Mouse (Mus musculus) liver, postnatal 0 days (tissue): ENCODE measurements around the gene Gm20388. TPM values are rescaled to one million over a fixed set of nuclear protein-coding genes. Genes with fewer than 3 reads are reported as not detected.

Experiments
- ATAC-seq: fragments of 200-750 bp; cut with Nextera tagmentation; 2 replicates; pipeline ENCODE4 v1.8.0; 2017; ENCODE audit warnings: mild to moderate bottlenecking, moderate library complexity
- DNase-seq: peaks from one replicate; pipeline ENCODE4 v3.0.0-alpha.2; 2016
- H3K27ac ChIP-seq: fragments of 300-500 bp; sonication (generic); 2 replicates; pipeline ENCODE4 v1.5.1; 2014; ENCODE audit warnings: antibody characterized with exemption, moderate library complexity, mild to moderate bottlenecking, low read depth
- H3K27me3 ChIP-seq: fragments of 300-500 bp; sonication (generic); 2 replicates; pipeline ENCODE4 v1.6.1; 2014; ENCODE audit warnings: low read length, control low read depth, mixed read lengths; ENCODE audit not compliant: insufficient read depth
- H3K36me3 ChIP-seq: fragments of 300-500 bp; sonication (generic); replicated peaks from 2 replicates; pipeline ENCODE4 v1.6.1; 2014; ENCODE audit warnings: mild to moderate bottlenecking, control low read depth, low read length, moderate library complexity, mixed read lengths; ENCODE audit not compliant: insufficient read depth
- H3K4me1 ChIP-seq: fragments of 300-500 bp; sonication (generic); 2 replicates; pipeline ENCODE4 v1.6.1; 2014; ENCODE audit warnings: antibody characterized with exemption, mild to moderate bottlenecking, control low read depth; ENCODE audit not compliant: insufficient read depth
- H3K4me2 ChIP-seq: fragments of 300-500 bp; sonication (generic); 2 replicates; pipeline ENCODE4 v1.6.1; 2014; ENCODE audit warnings: low read depth, mild to moderate bottlenecking, low read length, moderate library complexity, mixed read lengths
- H3K4me3 ChIP-seq: fragments of 300-500 bp; sonication (generic); 2 replicates; pipeline ENCODE4 v1.5.1; 2014; ENCODE audit warnings: low read depth, low read length
- H3K9ac ChIP-seq: fragments of 300-500 bp; sonication (generic); replicated peaks from 2 replicates; pipeline ENCODE4 v1.6.1; 2014; ENCODE audit warnings: mild to moderate bottlenecking, moderate library complexity
- H3K9me3 ChIP-seq: fragments of 300-500 bp; sonication (generic); 2 replicates; pipeline ENCODE4 v1.6.1; 2016; ENCODE audit warnings: mild to moderate bottlenecking, control low read depth, low read length, mixed read lengths
- CTCF ChIP-seq: sonication (generic); IDR thresholded peaks from 2 replicates; pipeline ENCODE4 v1.5.1; 2016; ENCODE audit warnings: antibody characterized with exemption, low read depth
- EP300 ChIP-seq: IDR thresholded peaks from 2 replicates; pipeline ENCODE4 v1.6.1; 2016; ENCODE audit warnings: antibody characterized with exemption, low read depth, mild to moderate bottlenecking
- WGBS: fragments of 180-500 bp; shearing (Covaris S2); extraction: QIAGEN DNeasy Blood & Tissue Kit; methylation state at CpG from one replicate; pipeline ENCODE4 v1.1.7; 2014; ENCODE audit not compliant: insufficient replicate concordance; 5-methylcytosine and 5-hydroxymethylcytosine counted together
- polyA plus RNA-seq: library from polyadenylated mRNA; unstranded; fragments of >200 nt; fragmentation: Nextera tagmentation; extraction: Ambion mirVana; gene quantifications from 2 replicates; pipeline ENCODE4 v1.2.1, GENCODE M21; 2015

Gm20388 gene
- polyA plus RNA-seq, 1 experiment from 2014 or later: not detected

- Histone ChIP-seq H3K9ac (no peak overlapping the region), H3K4me2 (no peak overlapping the region), H3K27ac (no peak overlapping the region), H3K4me1 (peaks cover 4% of the 10 kb centered on the region), H3K4me3 (no peak overlapping the region), H3K27me3 (0 out of 2 replicates have a peak, but pooled peaks cover 3% of the 10 kb centered on the region), H3K9me3 (no peaks in the 10 kb centered on the region), H3K36me3 (no peaks in the 10 kb centered on the region)
- ATAC-seq: peak; percentile 90
- DNase-seq: peak; percentile 66
- WGBS: 36% methylated on average over 7 of the region's 7 CpGs
- TF ChIP-seq CTCF (no peak), EP300 (no peak)
Measured at GRCm38 (mm10) chr8:121248823-121249222, 1338.2 kb downstream of the Gm20388 start.

- Histone ChIP-seq H3K4me3 (no peak overlapping the region), H3K9me3 (no peaks in the 10 kb centered on the region), H3K27ac (no peak overlapping the region), H3K36me3 (no peaks in the 10 kb centered on the region), H3K9ac (no peak overlapping the region), H3K4me2 (no peak overlapping the region), H3K27me3 (0 out of 2 replicates have a peak, but pooled peaks cover 3% of the 10 kb centered on the region), H3K4me1 (peaks cover 4% of the 10 kb centered on the region)
- no CpG with 5 or more reads among the region's 1 CpGs for WGBS
- no peak for TF ChIP-seq EP300
- TF ChIP-seq CTCF: no peak
- DNase-seq: no peak
- 0 out of 2 replicates have a peak, but pooled peaks have one; percentile 35 for ATAC-seq
Measured at GRCm38 (mm10) chr8:121249433-121249832, 1338.8 kb downstream of the Gm20388 start.

- Histone ChIP-seq H3K4me3 (no peak overlapping the region), H3K27ac (no peak overlapping the region), H3K4me1 (peaks cover 4% of the 10 kb centered on the region), H3K27me3 (0 out of 2 replicates have a peak, but pooled peaks cover 3% of the 10 kb centered on the region), H3K9ac (no peak overlapping the region), H3K4me2 (no peak overlapping the region), H3K36me3 (no peaks in the 10 kb centered on the region), H3K9me3 (no peaks in the 10 kb centered on the region)
- WGBS: 43% methylated on average over 11 of the region's 11 CpGs
- ATAC-seq (no peak), DNase-seq (no peak)
- TF ChIP-seq CTCF (no peak), EP300 (no peak)
Measured at GRCm38 (mm10) chr8:121251089-121251488, 1340.4 kb downstream of the Gm20388 start.

- Histone ChIP-seq H3K9ac (no peak overlapping the region), H3K9me3 (no peaks in the 10 kb centered on the region), H3K36me3 (no peaks in the 10 kb centered on the region), H3K27ac (no peak overlapping the region), H3K4me1 (peaks cover 2% of the 10 kb centered on the region; the same call in 1 of the 2 replicates), H3K4me2 (no peak overlapping the region), H3K4me3 (no peak overlapping the region), H3K27me3 (0 out of 2 replicates have a peak, but pooled peaks cover 7% of the 10 kb centered on the region)
- no peak for ATAC-seq
- TF ChIP-seq CTCF: no peak
- no peak for TF ChIP-seq EP300
- DNase-seq: no peak
- 48% methylated on average over 14 of the region's 14 CpGs for WGBS
Measured at GRCm38 (mm10) chr8:121255727-121256265, 1345.2 kb downstream of the Gm20388 start.

- Histone ChIP-seq H3K9me3 (no peaks in the 10 kb centered on the region), H3K27me3 (0 out of 2 replicates have a peak, but pooled peaks cover 4% of the 10 kb centered on the region), H3K27ac (no peak overlapping the region), H3K4me2 (no peak overlapping the region), H3K4me1 (peaks cover 7% of the 10 kb centered on the region), H3K9ac (no peak overlapping the region), H3K36me3 (no peaks in the 10 kb centered on the region), H3K4me3 (no peak overlapping the region)
- TF ChIP-seq CTCF: no peak
- TF ChIP-seq EP300: no peak
- ATAC-seq (no peak), DNase-seq (no peak)
- WGBS: 28% methylated on average over 21 of the region's 21 CpGs
Measured at GRCm38 (mm10) chr8:121258126-121258792, 1347.6 kb downstream of the Gm20388 start.

GRCm38 (mm10) chr8:121262728-121263389 is 1352.2 kb downstream of the Gm20388 start:
- no peak overlapping the region; the same call in 1 of the 2 replicates for H3K27ac ChIP-seq
- 17% methylated on average over 21 of the region's 21 CpGs for WGBS
- DNase-seq (peak; percentile 33), ATAC-seq (peak; percentile 63)
- no peak overlapping the region for H3K4me3 ChIP-seq
- H3K4me1 ChIP-seq: peaks cover 7% of the 10 kb centered on the region
- no peaks in the 10 kb centered on the region for H3K27me3 ChIP-seq
- H3K9ac ChIP-seq: no peak overlapping the region
- no peak for TF ChIP-seq CTCF
- no peak; the same call in 1 of the 2 replicates for TF ChIP-seq EP300
- H3K36me3 ChIP-seq: no peaks in the 10 kb centered on the region
- no peaks in the 10 kb centered on the region for H3K9me3 ChIP-seq
- H3K4me2 ChIP-seq: peak overlapping the region; percentile 47
